Mouse (Mus musculus): Measurements from ENCODE around the gene Tmc7. TPM values are rescaled to one million over a fixed set of nuclear protein-coding genes. Genes with fewer than 3 reads are reported as not detected.

Gene Tmc7
- 0.05 TPM for polyA plus RNA-seq (2017; shearing (Covaris generic))

DNA sequence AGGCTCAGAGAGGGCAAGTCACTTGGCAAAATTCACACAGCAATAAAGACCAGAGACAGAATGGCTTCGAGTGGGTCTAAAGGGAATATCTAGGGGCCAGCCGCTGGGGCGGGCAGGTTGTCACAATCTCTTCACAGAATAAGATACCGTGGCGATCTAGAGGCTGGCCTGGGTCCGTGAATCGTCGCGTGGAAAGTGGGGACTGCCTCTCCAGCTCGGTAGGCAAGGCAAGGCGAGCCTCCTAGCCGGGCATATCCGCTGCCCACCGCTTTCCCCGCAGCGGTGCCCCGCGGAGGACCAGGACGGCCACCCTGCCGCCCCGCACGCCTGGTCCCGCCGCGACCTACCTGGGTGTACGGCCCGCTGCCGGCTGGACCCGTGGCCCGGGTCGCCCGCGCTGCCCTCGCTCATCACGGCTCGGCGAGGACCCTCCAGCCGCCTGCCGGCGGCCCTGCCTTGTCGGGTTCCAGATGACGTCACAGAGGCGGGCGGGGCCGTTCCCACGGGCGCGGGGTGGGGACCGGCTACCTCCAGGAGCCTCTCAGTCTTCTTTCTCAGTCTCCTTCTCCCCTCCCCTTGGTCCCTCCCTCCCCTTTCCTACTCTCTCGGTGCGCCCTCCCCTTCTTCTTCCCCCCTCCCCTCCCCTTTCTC lies at the start of gene Tmc7:
Gene Tmc7 (minus strand): TSS at position 480 of the 651 bp plus-strand sequence.

DNA sequence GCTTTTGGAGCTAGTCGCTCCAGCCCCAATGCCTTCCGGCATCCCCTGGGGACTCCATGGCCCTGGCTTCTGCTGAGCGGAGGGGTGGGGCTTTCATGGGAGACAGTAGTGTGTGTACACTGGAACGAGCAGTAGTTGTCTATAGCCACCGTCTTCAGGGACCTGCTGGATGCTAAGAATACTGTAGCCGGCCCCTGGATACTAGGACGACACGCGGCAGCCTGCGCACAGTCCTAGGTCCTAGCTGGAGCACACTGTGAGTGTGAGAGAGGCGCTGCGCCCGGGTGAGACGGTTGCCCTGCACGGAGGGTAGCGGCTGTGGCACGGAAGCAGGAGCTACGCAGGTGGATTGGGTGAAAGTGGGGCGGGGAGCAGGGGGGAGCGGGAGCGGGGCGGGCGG lies 12.7 kb upstream of the Tmc7 start, which contains the start of gene Tmc5:
Gene Tmc5 (plus strand): TSS at position 97 of the 400 bp plus-strand sequence.

GRCm38 (mm10) chr7:118533178-118533578 lies 51.4 kb downstream of the Tmc7 start, which contains the start of gene Coq7:
TSS of gene Coq7 (minus strand) at chr7:118533356.

GRCm38 (mm10) chr7:118491431-118492147 lies 92.9 kb downstream of the Tmc7 start, which contains the start of gene Itpripl2:
TSS of gene Itpripl2 (minus strand) at chr7:118491975.

Other genes starting within 250 kb of the Tmc7 start
- gene Syt17, start 136.5 kb downstream of the Tmc7 start, polyA plus RNA-seq (2017; shearing (Covaris generic)): 0.92 TPM
- gene Itpripl2, start 92.8 kb downstream of the Tmc7 start, polyA plus RNA-seq (2017; shearing (Covaris generic)): 0.74 TPM
- gene Coq7, start 51.4 kb downstream of the Tmc7 start, polyA plus RNA-seq (2017; shearing (Covaris generic)): 10.5 TPM
- gene Tmc5, start 12.6 kb upstream of the Tmc7 start, polyA plus RNA-seq (2017; shearing (Covaris generic)): not detected
- 52.1 TPM for gene Gde1, start 121.0 kb upstream of the Tmc7 start, polyA plus RNA-seq (2017; shearing (Covaris generic))
- gene Ccp110, start 127.8 kb upstream of the Tmc7 start, polyA plus RNA-seq (2017; shearing (Covaris generic)): 6.0 TPM
- 98.1 TPM for gene Vps35l, start 155.5 kb upstream of the Tmc7 start, polyA plus RNA-seq (2017; shearing (Covaris generic))